Mouse (Mus musculus): ENCODE results near the gene Sept11. TPM values are rescaled to one million over a fixed set of nuclear protein-coding genes. Genes with fewer than 3 reads are reported as not detected.

The Sept11 gene
- polyA plus RNA-seq, 1 experiment from 2014 or later: 22.9 TPM

- Histone ChIP-seq H3K4me1 (replicated peaks) (peaks cover 50% of the 10 kb centered on the region), H3K9me3 (replicated peaks) (no peaks in the 10 kb centered on the region), H3K9ac (no peak overlapping the region), H3K27ac (replicated peaks) (no peak overlapping the region), H3K27me3 (no peaks in the 10 kb centered on the region), H3K36me3 (replicated peaks) (no peaks in the 10 kb centered on the region), H3K4me2 (no peak overlapping the region), H3K4me3 (replicated peaks) (no peak overlapping the region)
- 57% methylated on average over 3 of the region's 3 CpGs for WGBS (ENCODE audit: insufficient replicate concordance)
- no peak for ATAC-seq (ENCODE audit: insufficient read depth)
These were observed 35.5 kb downstream of the Sept11 start for GRCm38 (mm10) chr5:93128765-93129164.

- Histone ChIP-seq H3K27me3 (no peaks in the 10 kb centered on the region), H3K4me2 (no peak overlapping the region), H3K4me3 (replicated peaks) (no peak overlapping the region), H3K9me3 (replicated peaks) (no peaks in the 10 kb centered on the region), H3K9ac (no peak overlapping the region), H3K27ac (replicated peaks) (no peak overlapping the region; the same call in 1 of the 2 replicates), H3K36me3 (replicated peaks) (no peaks in the 10 kb centered on the region), H3K4me1 (replicated peaks) (peaks cover 42% of the 10 kb centered on the region)
- ATAC-seq (ENCODE audit: insufficient read depth): no peak
- WGBS (ENCODE audit: insufficient replicate concordance): 45% methylated on average over 4 of the region's 4 CpGs
These were observed 36.7 kb downstream of the Sept11 start for GRCm38 (mm10) chr5:93129953-93130352.

GRCm38 (mm10) chr5:93131401-93131800 lies 38.2 kb downstream of the Sept11 start:
- Histone ChIP-seq H3K4me1 (replicated peaks) (peaks cover 44% of the 10 kb centered on the region), H3K9me3 (replicated peaks) (no peaks in the 10 kb centered on the region), H3K4me3 (replicated peaks) (no peak overlapping the region), H3K27me3 (no peaks in the 10 kb centered on the region), H3K4me2 (no peak overlapping the region), H3K9ac (no peak overlapping the region), H3K27ac (replicated peaks) (no peak overlapping the region), H3K36me3 (replicated peaks) (no peaks in the 10 kb centered on the region)
- no peak for ATAC-seq (ENCODE audit: insufficient read depth)
- 68% methylated on average over 4 of the region's 4 CpGs for WGBS (ENCODE audit: insufficient replicate concordance)

- 0 out of 2 replicates have a peak, but pooled peaks cover 3% of the 10 kb centered on the region for H3K9me3 ChIP-seq (replicated peaks)
- ATAC-seq (ENCODE audit: insufficient read depth): no peak
- peaks cover under 1% of the 10 kb centered on the region; the same call in 1 of the 2 replicates for H3K36me3 ChIP-seq (replicated peaks)
- H3K4me2 ChIP-seq: no peak overlapping the region
- no peak overlapping the region for H3K27ac ChIP-seq (replicated peaks)
- H3K4me3 ChIP-seq (replicated peaks): no peak overlapping the region
- WGBS (ENCODE audit: insufficient replicate concordance): 24% methylated on average over 10 of the region's 10 CpGs
- peaks cover 28% of the 10 kb centered on the region for H3K4me1 ChIP-seq (replicated peaks)
- no peak overlapping the region for H3K9ac ChIP-seq
- no peaks in the 10 kb centered on the region for H3K27me3 ChIP-seq
These were observed 40.4 kb downstream of the Sept11 start for GRCm38 (mm10) chr5:93133445-93134244.

- no peak overlapping the region for H3K4me3 ChIP-seq (replicated peaks)
- H3K4me1 ChIP-seq (replicated peaks): peaks cover 13% of the 10 kb centered on the region; the same call in 1 of the 2 replicates
- ATAC-seq (ENCODE audit: insufficient read depth): 0 out of 2 replicates have a peak, but pooled peaks have one; percentile 31
- H3K36me3 ChIP-seq (replicated peaks): peaks cover 18% of the 10 kb centered on the region; the same call in 1 of the 2 replicates
- no peak overlapping the region for H3K4me2 ChIP-seq
- 0 out of 2 replicates have a peak, but pooled peaks cover 3% of the 10 kb centered on the region for H3K9me3 ChIP-seq (replicated peaks)
- H3K27ac ChIP-seq (replicated peaks): no peak overlapping the region
- WGBS (ENCODE audit: insufficient replicate concordance): 19% methylated on average over 10 of the region's 10 CpGs
- H3K27me3 ChIP-seq: no peaks in the 10 kb centered on the region
- H3K9ac ChIP-seq: no peak overlapping the region
These were observed 42.3 kb downstream of the Sept11 start for GRCm38 (mm10) chr5:93135368-93136107.

GRCm38 (mm10) chr5:93136956-93137586 lies 43.8 kb downstream of the Sept11 start:
- Histone ChIP-seq H3K9ac (no peak overlapping the region), H3K9me3 (replicated peaks) (0 out of 2 replicates have a peak, but pooled peaks cover 3% of the 10 kb centered on the region), H3K27ac (replicated peaks) (no peak overlapping the region; the same call in 1 of the 2 replicates), H3K4me2 (no peak overlapping the region), H3K4me1 (replicated peaks) (peaks cover 10% of the 10 kb centered on the region; the same call in 1 of the 2 replicates), H3K36me3 (replicated peaks) (peaks cover 30% of the 10 kb centered on the region), H3K27me3 (no peaks in the 10 kb centered on the region), H3K4me3 (replicated peaks) (no peak overlapping the region)
- no peak for ATAC-seq (ENCODE audit: insufficient read depth)
- 44% methylated on average over 5 of the region's 5 CpGs for WGBS (ENCODE audit: insufficient replicate concordance)

GRCm38 (mm10) chr5:93139350-93139749 lies 46.1 kb downstream of the Sept11 start:
- Histone ChIP-seq H3K4me2 (no peak overlapping the region), H3K4me1 (replicated peaks) (peaks cover 10% of the 10 kb centered on the region; the same call in 1 of the 2 replicates), H3K27me3 (no peaks in the 10 kb centered on the region), H3K4me3 (replicated peaks) (no peak overlapping the region), H3K9ac (no peak overlapping the region), H3K27ac (replicated peaks) (no peak overlapping the region), H3K36me3 (replicated peaks) (peaks cover 34% of the 10 kb centered on the region), H3K9me3 (replicated peaks) (0 out of 2 replicates have a peak, but pooled peaks cover 3% of the 10 kb centered on the region)
- ATAC-seq (ENCODE audit: insufficient read depth): no peak
- WGBS (ENCODE audit: insufficient replicate concordance): 77% methylated on average over 9 of the region's 9 CpGs

GRCm38 (mm10) chr5:93140747-93141146 lies 47.5 kb downstream of the Sept11 start:
- ATAC-seq (ENCODE audit: insufficient read depth): no peak
- Histone ChIP-seq H3K4me2 (no peak overlapping the region), H3K9me3 (replicated peaks) (0 out of 2 replicates have a peak, but pooled peaks cover 3% of the 10 kb centered on the region), H3K36me3 (replicated peaks) (peaks cover 34% of the 10 kb centered on the region), H3K9ac (no peak overlapping the region), H3K27me3 (no peaks in the 10 kb centered on the region), H3K4me3 (replicated peaks) (no peak overlapping the region), H3K27ac (replicated peaks) (no peak overlapping the region), H3K4me1 (replicated peaks) (peaks cover 15% of the 10 kb centered on the region)
- 72% methylated on average over 5 of the region's 5 CpGs for WGBS (ENCODE audit: insufficient replicate concordance)

GRCm38 (mm10) chr5:93143360-93144091 lies 50.3 kb downstream of the Sept11 start:
- Histone ChIP-seq H3K4me3 (replicated peaks) (no peak overlapping the region), H3K9ac (no peak overlapping the region)
- ATAC-seq (ENCODE audit: insufficient read depth): no peak

GRCm38 (mm10) chr5:93144874-93145273 lies 51.6 kb downstream of the Sept11 start:
- no peak overlapping the region for H3K4me3 ChIP-seq (replicated peaks)
- H3K9me3 ChIP-seq (replicated peaks): no peaks in the 10 kb centered on the region
- no peaks in the 10 kb centered on the region for H3K27me3 ChIP-seq
- H3K4me1 ChIP-seq (replicated peaks): peaks cover 15% of the 10 kb centered on the region
- 71% methylated on average over 5 of the region's 5 CpGs for WGBS (ENCODE audit: insufficient replicate concordance)
- no peak overlapping the region for H3K27ac ChIP-seq (replicated peaks)
- no peak overlapping the region for H3K4me2 ChIP-seq
- H3K9ac ChIP-seq: no peak overlapping the region
- peaks cover 22% of the 10 kb centered on the region for H3K36me3 ChIP-seq (replicated peaks)
- no peak for ATAC-seq (ENCODE audit: insufficient read depth)

More at GRCm38 (mm10) chr5:93143360-93144091, 50.3 kb downstream of the Sept11 start:
- peaks cover 34% of the 10 kb centered on the region for H3K36me3 ChIP-seq (replicated peaks)
- H3K27ac ChIP-seq (replicated peaks): no peak overlapping the region
- H3K9me3 ChIP-seq (replicated peaks): no peaks in the 10 kb centered on the region
- WGBS (ENCODE audit: insufficient replicate concordance): 60% methylated on average over 12 of the region's 12 CpGs
- H3K4me1 ChIP-seq (replicated peaks): peaks cover 8% of the 10 kb centered on the region; the same call in 1 of the 2 replicates
- no peak overlapping the region for H3K4me2 ChIP-seq
- no peaks in the 10 kb centered on the region for H3K27me3 ChIP-seq

All from liver, embryonic 15.5 days (tissue).